Mouse (Mus musculus) lung, adult 2 months (tissue): ENCODE data around the gene Slc34a1.

ENCODE experiments used
- CTCF ChIP-seq: fragments of 200-500 bp; IDR thresholded peaks from 2 replicates; pipeline ENCODE4 v1.5.1; 2011; ENCODE audit warnings: mild to moderate bottlenecking, low read length, control low read depth; ENCODE audit not compliant: insufficient read depth
- POLR2A ChIP-seq: fragments of 200-500 bp; IDR thresholded peaks from 2 replicates; pipeline ENCODE4 v1.6.1; 2011; ENCODE audit warnings: low read depth, mild to moderate bottlenecking, control low read depth, low read length, borderline replicate concordance; ENCODE audit errors: extremely low read depth

- TF ChIP-seq CTCF (no peak), POLR2A (no peak)
Observed at GRCm38 (mm10) chr13:55464027-55464884, 66.3 kb downstream of the Slc34a1 start, which contains the start of gene Prr7.
